21 mouse cellular contexts compared by ENCODE assay signal in the genomic region with DNA sequence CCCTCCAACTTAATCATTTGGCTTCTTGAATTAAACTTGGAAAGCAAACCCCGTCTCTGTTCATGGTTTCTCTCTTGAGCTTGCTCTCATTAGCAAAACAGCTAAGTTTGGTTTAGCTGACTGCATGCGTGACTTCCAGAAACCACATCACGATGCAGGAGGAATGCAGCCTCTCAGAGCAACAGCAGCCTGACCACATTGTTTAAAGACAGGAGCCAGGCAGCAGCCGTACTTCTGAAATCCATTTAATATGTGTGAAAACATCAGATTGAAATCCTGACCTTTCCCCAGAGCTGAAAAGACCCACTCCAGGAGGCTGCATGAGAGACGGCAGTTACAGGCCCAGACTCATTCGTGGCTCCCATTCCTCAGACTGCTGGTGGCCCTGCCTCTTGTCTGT.
A peak's percentile ranks its signal among the peaks of the same experiment; 100 is the strongest.
DNase-seq lines count a peak whose midpoint lies in the region; ATAC-seq and TF ChIP-seq lines count a peak whose summit lies in the region.
"Had no signal": no experiment of that assay in that cellular context is flagged by ENCODE, and none has a peak within 500 bp of the region (broad histone marks: within the 10 kb centered on the region; RNA-seq: fewer than 3 reads in every experiment).

No protein-coding gene starts in this region.

- H3K27ac ChIP-seq in kidney, postnatal 0 days = no peak overlapping the region
- H3K27ac ChIP-seq in embryonic fibroblast, embryonic 13.5 days (ENCODE audit: insufficient read depth, low read length) = peak overlapping the region; percentile 36
- 0 out of 2 replicates have a peak overlapping the region, but pooled peaks have one; percentile 39 for H3K27ac ChIP-seq in midbrain, embryonic 12.5 days (replicated peaks)
- H3K27ac ChIP-seq in lung, postnatal 0 days (ENCODE audit: low read length) = no peak overlapping the region
- H3K27ac ChIP-seq: limb, embryonic 15.5 days; neural tube, embryonic 12.5 days; stomach, postnatal 0 days had no signal

- no peak overlapping the region for H3K4me2 ChIP-seq in kidney, postnatal 0 days (ENCODE audit: low read length)
- H3K4me2 ChIP-seq in midbrain, embryonic 12.5 days (replicated peaks) = no peak overlapping the region
- no peak overlapping the region for H3K4me2 ChIP-seq in lung, postnatal 0 days (replicated peaks; ENCODE audit: low read depth, low read length)
- H3K4me2 ChIP-seq: heart, embryonic 11.5 days; limb, embryonic 15.5 days; neural tube, embryonic 12.5 days had no signal

- POLR2A ChIA-PET in Patski (lab: Charles Lee) = no interaction called here

- ATAC-seq in kidney, postnatal 0 days (replicated peaks; ENCODE audit: low FRiP score, low read depth) = no peak
- peak; percentile 90 for ATAC-seq in Patski
- ATAC-seq in midbrain, embryonic 12.5 days (ENCODE audit: low FRiP score, low read depth) = no peak
- ATAC-seq in megakaryocyte-erythroid progenitor cell, adult 5-6 weeks (replicated peaks; ENCODE audit: low FRiP score, low TSS enrichment, poor library complexity, severe bottlenecking) = no peak
- no peak for ATAC-seq in lung, postnatal 0 days
- ATAC-seq: hindbrain, embryonic 16.5 days had no signal

- no peaks in the 10 kb centered on the region for H3K27me3 ChIP-seq in kidney, postnatal 0 days (ENCODE audit: insufficient read depth, low read length)
- no peaks in the 10 kb centered on the region for H3K27me3 ChIP-seq in Patski
- no peaks in the 10 kb centered on the region for H3K27me3 ChIP-seq in midbrain, embryonic 12.5 days
- H3K27me3 ChIP-seq in lung, postnatal 0 days (replicated peaks; ENCODE audit: insufficient read depth, low read length) = no peaks in the 10 kb centered on the region
- H3K27me3 ChIP-seq: limb, embryonic 15.5 days; neural tube, embryonic 12.5 days had no signal

- H3K36me3 ChIP-seq in kidney, postnatal 0 days (ENCODE audit: insufficient read depth, low read length) = no peaks in the 10 kb centered on the region
- peaks cover 7% of the 10 kb centered on the region for H3K36me3 ChIP-seq in midbrain, embryonic 12.5 days
- H3K36me3 ChIP-seq in lung, postnatal 0 days (ENCODE audit: insufficient read depth, low read length) = no peaks in the 10 kb centered on the region
- H3K36me3 ChIP-seq: limb, embryonic 15.5 days had no signal

- H3K9me3 ChIP-seq in kidney, postnatal 0 days (replicated peaks; ENCODE audit: low read length) = no peaks in the 10 kb centered on the region
- H3K9me3 ChIP-seq in midbrain, embryonic 12.5 days = no peaks in the 10 kb centered on the region
- no peaks in the 10 kb centered on the region for H3K9me3 ChIP-seq in lung, postnatal 0 days (ENCODE audit: low read length)
- H3K9me3 ChIP-seq: limb, embryonic 15.5 days; neural tube, embryonic 12.5 days had no signal

- no peak overlapping the region for H3K9ac ChIP-seq in kidney, postnatal 0 days (ENCODE audit: low read depth, low read length)
- H3K9ac ChIP-seq in midbrain, embryonic 12.5 days (replicated peaks) = no peak overlapping the region; the same call in 1 of the 2 replicates
- no peak overlapping the region for H3K9ac ChIP-seq in lung, postnatal 0 days (replicated peaks; ENCODE audit: low read depth)
- H3K9ac ChIP-seq: limb, embryonic 15.5 days; neural tube, embryonic 12.5 days had no signal

- H3K4me3 ChIP-seq in kidney, postnatal 0 days (replicated peaks; ENCODE audit: low read depth, low read length) = no peak overlapping the region
- H3K4me3 ChIP-seq in embryonic fibroblast, embryonic 13.5 days (ENCODE audit: insufficient read depth, low read length) = no peak overlapping the region
- H3K4me3 ChIP-seq in midbrain, embryonic 12.5 days = no peak overlapping the region
- no peak overlapping the region for H3K4me3 ChIP-seq in lung, postnatal 0 days (ENCODE audit: low read depth, low read length)
- H3K4me3 ChIP-seq: limb, embryonic 15.5 days; neural tube, embryonic 12.5 days had no signal

- peak; percentile 30 for DNase-seq in kidney, postnatal 0 days (ENCODE audit: low spot score)
- DNase-seq in kidney, adult 11 months = no peak
- peak; percentile 62 for DNase-seq in Patski (ENCODE audit: low read depth, low spot score)
- DNase-seq in heart, adult 18-20 months = no peak
- no peak for DNase-seq in lung, postnatal 0 days (ENCODE audit: low spot score)
- DNase-seq: cerebellum, postnatal 14 days; gastrocnemius, postnatal 25 days; heart, postnatal 14 days; kidney, adult 18-20 months; kidney, postnatal 14 days; layer of hippocampus, adult 9-11 months; lung, postnatal 4 days; right cerebral cortex, postnatal 25 days had no signal

- WGBS in kidney, postnatal 0 days = 51% methylated on average over 6 of the region's 6 CpGs
- 25% methylated on average over 6 of the region's 6 CpGs for WGBS in midbrain, embryonic 12.5 days
- WGBS in lung, postnatal 0 days = 47% methylated on average over 6 of the region's 6 CpGs

- CTCF ChIA-PET in Patski (lab: Charles Lee) = interaction anchor here (1.4 kb wide), 1 partner anchor 82 kb away, joined by 3 read pairs; no protein-coding TSS in a partner anchor

- no peak for TF ChIP-seq CTCF in kidney, postnatal 0 days (IDR thresholded peaks at IDR 0.05; ENCODE audit: low read depth)
- no peak for TF ChIP-seq CTCF in Patski (IDR thresholded peaks at IDR 0.05)
- TF ChIP-seq CTCF in embryonic fibroblast, embryonic 13.5 days (IDR thresholded peaks at IDR 0.05; ENCODE audit: borderline replicate concordance, insufficient read depth, low read length) = no peak
- TF ChIP-seq CTCF in lung, postnatal 0 days (IDR thresholded peaks at IDR 0.05) = no peak

- H3K4me1 ChIP-seq in kidney, postnatal 0 days (replicated peaks; ENCODE audit: insufficient read depth, low read length) = no peaks in the 10 kb centered on the region
- H3K4me1 ChIP-seq in embryonic fibroblast, embryonic 13.5 days (ENCODE audit: control insufficient read depth, insufficient read depth, low read length) = no peaks in the 10 kb centered on the region
- H3K4me1 ChIP-seq in midbrain, embryonic 12.5 days = peaks cover 11% of the 10 kb centered on the region
- 0 out of 2 replicates have a peak, but pooled peaks cover 3% of the 10 kb centered on the region for H3K4me1 ChIP-seq in lung, postnatal 0 days (ENCODE audit: insufficient read depth, low read depth, low read length)
- H3K4me1 ChIP-seq: neural tube, embryonic 12.5 days had no signal

- TF ChIP-seq POLR2A in embryonic fibroblast, embryonic 13.5 days (IDR thresholded peaks at IDR 0.05; ENCODE audit: low read depth, low read length) = no peak

- TF ChIP-seq EP300 in lung, postnatal 0 days (IDR thresholded peaks at IDR 0.05) = no peak

- in situ Hi-C loops in Patski (cut with MboI; ENCODE audit: low pct_unique_long_range_greater_than_20kb) = no loop called here

Comparison
In these comparisons a context has a peak if more than half of its experiments do, and no peak if none do; other contexts are left out.
1. DNase-seq: peak in kidney, postnatal 0 days (single experiment) and Patski (single experiment); none in kidney, adult 11 months (single experiment), heart, adult 18-20 months (0 of 2) and lung, postnatal 0 days (single experiment).
2. H3K27ac ChIP-seq: peak in embryonic fibroblast, embryonic 13.5 days (single experiment) and midbrain, embryonic 12.5 days (single experiment); none in kidney, postnatal 0 days (single experiment) and lung, postnatal 0 days (single experiment).